Mouse (Mus musculus): ENCODE results near the gene Cbr2.

Gene Cbr2

DNA sequence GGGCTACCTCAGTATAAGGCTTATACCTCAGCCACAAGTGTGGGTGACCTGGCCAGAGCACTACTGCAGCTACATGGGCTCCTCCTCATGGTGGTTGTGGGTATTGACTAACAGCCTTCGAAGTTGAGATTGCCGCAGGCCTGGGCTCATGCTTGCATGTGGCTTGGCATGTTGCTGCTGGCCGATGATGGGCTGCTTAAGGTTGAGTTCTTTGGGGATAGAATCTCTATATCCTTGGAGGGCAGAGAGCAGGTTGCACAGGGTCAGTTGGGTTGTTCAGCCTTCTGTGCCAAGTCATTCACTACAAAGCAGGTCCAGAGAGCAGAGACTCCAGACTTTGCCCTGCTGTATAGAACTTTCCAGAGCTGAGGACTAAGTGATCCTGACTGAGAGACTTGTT is 52.0 kb downstream of the Cbr2 start:
- DNase-seq (ENCODE audit: low spot score in 2 of 2) = no peak
